Mouse (Mus musculus): ENCODE data around the gene D430042O09Rik. TPM values are rescaled to one million over a fixed set of nuclear protein-coding genes. Genes with fewer than 3 reads are reported as not detected.

D430042O09Rik gene
- polyA plus RNA-seq, 1 experiment = 5.5 TPM

GRCm38 (mm10) chr7:125883232-125883631, 175.5 kb downstream of the D430042O09Rik start:
- H3K36me3 ChIP-seq (ENCODE audit: control insufficient read depth, insufficient read depth) = no peaks in the 10 kb centered on the region
- no peak overlapping the region for H3K4me2 ChIP-seq (ENCODE audit: low read depth)
- no peaks in the 10 kb centered on the region for H3K79me2 ChIP-seq (ENCODE audit: control insufficient read depth, insufficient read depth)
- no peak overlapping the region for H3K4me3 ChIP-seq
- peaks cover 48% of the 10 kb centered on the region for H3K27me3 ChIP-seq (ENCODE audit: control insufficient read depth, insufficient read depth, insufficient read length)
- H3ac ChIP-seq (ENCODE audit: control insufficient read depth, insufficient read length) = no peak overlapping the region
- TF ChIP-seq USF1 (IDR thresholded peaks at IDR 0.05; ENCODE audit: low read depth) = no peak

- H3K4me2 ChIP-seq (ENCODE audit: low read depth) = no peak overlapping the region
- TF ChIP-seq TCF3 (IDR thresholded peaks at IDR 0.05; ENCODE audit: insufficient read length, low read depth) (no peak), SRF (IDR thresholded peaks at IDR 0.05; ENCODE audit: control insufficient read depth, insufficient read length, low read depth) (no peak), MYOG (IDR thresholded peaks at IDR 0.05; ENCODE audit: control insufficient read depth in 1 of 3, insufficient read depth in 1 of 3, insufficient read length in 2 of 3, low read depth in 2 of 3) (no peak), MAX (IDR thresholded peaks at IDR 0.05; ENCODE audit: low read depth) (no peak), E2F4 (IDR thresholded peaks at IDR 0.05; ENCODE audit: insufficient read depth) (no peak), POLR2A (IDR thresholded peaks at IDR 0.05; ENCODE audit: insufficient read length, low read depth) (no peak), REST (IDR thresholded peaks at IDR 0.05; ENCODE audit: insufficient read depth, insufficient read length) (no peak)
- peaks cover 64% of the 10 kb centered on the region for H3K27me3 ChIP-seq (ENCODE audit: control insufficient read depth, insufficient read depth, insufficient read length)
- H3ac ChIP-seq (ENCODE audit: control insufficient read depth, insufficient read length) = no peak overlapping the region
- no peak overlapping the region for H3K4me3 ChIP-seq
- no peaks in the 10 kb centered on the region for H3K79me2 ChIP-seq (ENCODE audit: control insufficient read depth, insufficient read depth)
- H3K36me3 ChIP-seq (ENCODE audit: control insufficient read depth, insufficient read depth) = no peaks in the 10 kb centered on the region
These were observed 178.5 kb downstream of the D430042O09Rik start for GRCm38 (mm10) chr7:125886116-125886680.

GRCm38 (mm10) chr7:125887124-125887523, 179.4 kb downstream of the D430042O09Rik start:
- H3ac ChIP-seq (ENCODE audit: control insufficient read depth, insufficient read length) = no peak overlapping the region
- no peaks in the 10 kb centered on the region for H3K79me2 ChIP-seq (ENCODE audit: control insufficient read depth, insufficient read depth)
- no peaks in the 10 kb centered on the region for H3K36me3 ChIP-seq (ENCODE audit: control insufficient read depth, insufficient read depth)
- no peak overlapping the region for H3K4me2 ChIP-seq (ENCODE audit: low read depth)
- TF ChIP-seq TCF3 (IDR thresholded peaks at IDR 0.05; ENCODE audit: insufficient read length, low read depth) (no peak), POLR2A (IDR thresholded peaks at IDR 0.05; ENCODE audit: insufficient read length, low read depth) (no peak), MYOD1 (IDR thresholded peaks at IDR 0.05; ENCODE audit: control insufficient read depth in 1 of 3, insufficient read length in 2 of 3, low read depth in 2 of 3) (no peak), MAX (IDR thresholded peaks at IDR 0.05; ENCODE audit: low read depth) (no peak), E2F4 (IDR thresholded peaks at IDR 0.05; ENCODE audit: insufficient read depth) (no peak), USF1 (IDR thresholded peaks at IDR 0.05; ENCODE audit: low read depth) (no peak), CEBPB (IDR thresholded peaks at IDR 0.05; ENCODE audit: insufficient read depth, poor library complexity, severe bottlenecking) (no peak), REST (IDR thresholded peaks at IDR 0.05; ENCODE audit: insufficient read depth, insufficient read length) (no peak), TCF12 (IDR thresholded peaks at IDR 0.05; ENCODE audit: insufficient read depth, poor library complexity, severe bottlenecking) (no peak)
- H3K27me3 ChIP-seq (ENCODE audit: control insufficient read depth, insufficient read depth, insufficient read length) = peaks cover 64% of the 10 kb centered on the region
- H3K4me3 ChIP-seq = no peak overlapping the region

GRCm38 (mm10) chr7:125887761-125888160, 180.1 kb downstream of the D430042O09Rik start:
- Histone ChIP-seq H3K36me3 (ENCODE audit: control insufficient read depth, insufficient read depth) (no peaks in the 10 kb centered on the region), H3K27me3 (ENCODE audit: control insufficient read depth, insufficient read depth, insufficient read length) (peaks cover 68% of the 10 kb centered on the region), H3K4me2 (ENCODE audit: low read depth) (peak overlapping the region; percentile 30), H3K79me2 (ENCODE audit: control insufficient read depth, insufficient read depth) (no peaks in the 10 kb centered on the region), H3K4me3 (no peak overlapping the region), H3ac (ENCODE audit: control insufficient read depth, insufficient read length) (no peak overlapping the region)
- TF ChIP-seq MAX (IDR thresholded peaks at IDR 0.05; ENCODE audit: low read depth) (no peak), E2F4 (IDR thresholded peaks at IDR 0.05; ENCODE audit: insufficient read depth) (no peak), MYOD1 (IDR thresholded peaks at IDR 0.05; ENCODE audit: control insufficient read depth in 1 of 3, insufficient read length in 2 of 3, low read depth in 2 of 3) (no peak), USF1 (IDR thresholded peaks at IDR 0.05; ENCODE audit: low read depth) (no peak), TCF12 (IDR thresholded peaks at IDR 0.05; ENCODE audit: insufficient read depth, poor library complexity, severe bottlenecking) (no peak), POLR2A (IDR thresholded peaks at IDR 0.05; ENCODE audit: insufficient read length, low read depth) (no peak), TCF3 (IDR thresholded peaks at IDR 0.05; ENCODE audit: insufficient read length, low read depth) (no peak), REST (IDR thresholded peaks at IDR 0.05; ENCODE audit: insufficient read depth, insufficient read length) (no peak), MYOG (IDR thresholded peaks at IDR 0.05; ENCODE audit: control insufficient read depth in 1 of 3, insufficient read depth in 1 of 3, insufficient read length in 2 of 3, low read depth in 2 of 3) (no peak), SRF (IDR thresholded peaks at IDR 0.05; ENCODE audit: control insufficient read depth, insufficient read length, low read depth) (no peak)

GRCm38 (mm10) chr7:125888373-125888772, 180.7 kb downstream of the D430042O09Rik start:
- Histone ChIP-seq H3ac (ENCODE audit: control insufficient read depth, insufficient read length) (no peak overlapping the region), H3K4me3 (no peak overlapping the region), H3K79me2 (ENCODE audit: control insufficient read depth, insufficient read depth) (no peaks in the 10 kb centered on the region), H3K27me3 (ENCODE audit: control insufficient read depth, insufficient read depth, insufficient read length) (peaks cover 68% of the 10 kb centered on the region), H3K36me3 (ENCODE audit: control insufficient read depth, insufficient read depth) (no peaks in the 10 kb centered on the region), H3K4me2 (ENCODE audit: low read depth) (peak overlapping the region; percentile 30)
- TF ChIP-seq MYOG (IDR thresholded peaks at IDR 0.05; ENCODE audit: control insufficient read depth in 1 of 3, insufficient read depth in 1 of 3, insufficient read length in 2 of 3, low read depth in 2 of 3) (peak; percentile 10 to 64 (median 18)), MYOD1 (IDR thresholded peaks at IDR 0.05; ENCODE audit: control insufficient read depth in 1 of 3, insufficient read length in 2 of 3, low read depth in 2 of 3) (peak in 1 of 3 experiments; percentile 57), TCF3 (IDR thresholded peaks at IDR 0.05; ENCODE audit: insufficient read length, low read depth) (no peak), CEBPB (IDR thresholded peaks at IDR 0.05; ENCODE audit: insufficient read depth, poor library complexity, severe bottlenecking) (0 out of 2 replicates have a peak, but pooled peaks have one; percentile 30)
